Comparison of ENCODE assay signal across 20 mouse cellular contexts in genomic region chr8:117318911-117319826, GRCm38 (mm10).
A peak's percentile ranks its signal among the peaks of the same experiment; 100 is the strongest.
DNase-seq lines count a peak whose midpoint lies in the region; ATAC-seq and TF ChIP-seq lines count a peak whose summit lies in the region.
"Had no signal": no experiment of that assay in that cellular context is flagged by ENCODE, and none has a peak within 500 bp of the region (broad histone marks: within the 10 kb centered on the region; RNA-seq: fewer than 3 reads in every experiment).

No protein-coding gene starts in this region.

- peak; percentile 14; the same call in 1 of the 2 replicates for TF ChIP-seq CTCF in layer of hippocampus, adult 2 months (conservative IDR thresholded peaks at IDR 0.05)
- TF ChIP-seq CTCF in CH12.LX (conservative IDR thresholded peaks at IDR 0.05 in 1 of 2, IDR thresholded peaks at IDR 0.05 in 1 of 2; ENCODE audit: low read depth in 2 of 2, low read length in 2 of 2) = no peak

- H3K4me1 ChIP-seq in hindbrain, embryonic 13.5 days (replicated peaks) = peaks cover 98% of the 10 kb centered on the region
- peaks cover 74% of the 10 kb centered on the region for H3K4me1 ChIP-seq in hindbrain, embryonic 10.5 days (replicated peaks)
- peaks cover 15 to 66% of the 10 kb centered on the region in 2 experiments for H3K4me1 ChIP-seq in CH12.LX (ENCODE audit: control insufficient read depth in 1 of 2, insufficient read depth in 2 of 2)

- ATAC-seq in hindbrain, embryonic 13.5 days (ENCODE audit: low FRiP score) = no peak
- peak; percentile 21 for ATAC-seq in megakaryocyte, adult 5-6 weeks (ENCODE audit: poor library complexity, severe bottlenecking)

- no peak for TF ChIP-seq RAD21 in CH12.LX (IDR thresholded peaks at IDR 0.05; ENCODE audit: low read depth, low read length)

- no peak for TF ChIP-seq EP300 in CH12.LX (IDR thresholded peaks at IDR 0.05; ENCODE audit: low read length)

- H3K27me3 ChIP-seq in hindbrain, embryonic 13.5 days = no peaks in the 10 kb centered on the region
- no peaks in the 10 kb centered on the region for H3K27me3 ChIP-seq in hindbrain, embryonic 10.5 days (ENCODE audit: insufficient read depth, poor library complexity, severe bottlenecking)
- H3K27me3 ChIP-seq in CH12.LX (replicated peaks) = no peaks in the 10 kb centered on the region
- H3K27me3 ChIP-seq: forebrain, embryonic 12.5 days; limb, embryonic 13.5 days; stomach, embryonic 15.5 days had no signal

- in situ Hi-C loops in CH12.LX (cut with MboI; ENCODE audit: low pct_ligation_motif_present, low pct_unique_long_range_greater_than_20kb, low sequenced_read_pairs) = no loop called here

- no peak for DNase-seq in hindbrain, embryonic 10.5 days (ENCODE audit: low spot score)
- DNase-seq in layer of hippocampus, adult 2 months (ENCODE audit: low spot score in 2 of 2) = no peak
- DNase-seq in layer of hippocampus, adult 9-11 months = no peak
- DNase-seq in CH12.LX (ENCODE audit: extremely low read depth) = peak; percentile 58
- no peak for DNase-seq in ovary, postnatal 14 days (ENCODE audit: low spot score)
- DNase-seq: adrenal gland, adult 2 months; B cell, adult 2 months; cerebellum, adult 9-11 months; gastrocnemius, postnatal 10 days; heart, adult 2 months; heart, postnatal 4 days; kidney, adult 8-10 months; thymus, adult 18-20 months; thymus, postnatal 4 days had no signal

- H3K27ac ChIP-seq in hindbrain, embryonic 13.5 days = peak overlapping the region; percentile 93; the same call in 1 of the 2 replicates
- H3K27ac ChIP-seq in hindbrain, embryonic 10.5 days = no peak overlapping the region
- no peak overlapping the region for H3K27ac ChIP-seq in layer of hippocampus, adult 2 months
- peak overlapping the region; percentile 28; the same call in 1 of the 2 replicates for H3K27ac ChIP-seq in CH12.LX (ENCODE audit: insufficient read depth, low read depth)
- H3K27ac ChIP-seq: forebrain, embryonic 12.5 days; heart, adult 2 months; limb, embryonic 13.5 days; liver, embryonic 14.5 days; stomach, embryonic 15.5 days had no signal

- no peaks in the 10 kb centered on the region for H3K36me3 ChIP-seq in hindbrain, embryonic 13.5 days
- no peaks in the 10 kb centered on the region for H3K36me3 ChIP-seq in hindbrain, embryonic 10.5 days
- peaks cover 2 to 79% of the 10 kb centered on the region in 2 experiments for H3K36me3 ChIP-seq in CH12.LX (replicated peaks in 1 of 2; ENCODE audit: control insufficient read depth in 1 of 2, insufficient read depth in 1 of 2, low read length in 1 of 2)
- H3K36me3 ChIP-seq: forebrain, embryonic 12.5 days; limb, embryonic 13.5 days; stomach, embryonic 15.5 days had no signal

- 85% methylated on average over 26 of the region's 26 CpGs for WGBS in hindbrain, embryonic 13.5 days
- WGBS in hindbrain, embryonic 10.5 days = 90% methylated on average over 26 of the region's 26 CpGs

- peaks cover 5% of the 10 kb centered on the region; the same call in 1 of the 2 replicates for H3K79me2 ChIP-seq in CH12.LX (replicated peaks; ENCODE audit: control insufficient read depth, extremely low read depth, insufficient read depth, poor library complexity, severe bottlenecking)

- H3K4me3 ChIP-seq in hindbrain, embryonic 13.5 days = no peak overlapping the region
- no peak overlapping the region for H3K4me3 ChIP-seq in hindbrain, embryonic 10.5 days
- H3K4me3 ChIP-seq in layer of hippocampus, adult 2 months = no peak overlapping the region
- peak overlapping the region in 1 of 3 experiments; percentile 1 for H3K4me3 ChIP-seq in CH12.LX (replicated peaks in 1 of 3; ENCODE audit: low read depth in 2 of 3, low read length in 2 of 3, poor library complexity in 1 of 3)
- H3K4me3 ChIP-seq: forebrain, embryonic 12.5 days; heart, adult 2 months; limb, embryonic 13.5 days; stomach, embryonic 15.5 days had no signal

- no peaks in the 10 kb centered on the region for H3K9me3 ChIP-seq in hindbrain, embryonic 13.5 days
- H3K9me3 ChIP-seq in hindbrain, embryonic 10.5 days = no peaks in the 10 kb centered on the region
- no peaks in the 10 kb centered on the region for H3K9me3 ChIP-seq in CH12.LX (replicated peaks; ENCODE audit: low read length)
- H3K9me3 ChIP-seq: forebrain, embryonic 12.5 days; limb, embryonic 13.5 days; stomach, embryonic 15.5 days had no signal

- no peak for TF ChIP-seq POLR2A in CH12.LX (IDR thresholded peaks at IDR 0.05; ENCODE audit: low read depth, low read length)

- H3K9ac ChIP-seq in hindbrain, embryonic 13.5 days = no peak overlapping the region
- no peak overlapping the region for H3K9ac ChIP-seq in CH12.LX (ENCODE audit: insufficient read depth, low read depth)
- H3K9ac ChIP-seq: forebrain, embryonic 12.5 days; limb, embryonic 13.5 days; liver, embryonic 14.5 days; stomach, embryonic 15.5 days had no signal

- dilution Hi-C loops in CH12.LX (cut with MboI; ENCODE audit: extremely low pct_ligation_motif_present, extremely low pct_unique_long_range_greater_than_20kb, low sequenced_read_pairs) = no loop called here

- H3K4me2 ChIP-seq in hindbrain, embryonic 13.5 days = no peak overlapping the region
- H3K4me2 ChIP-seq in CH12.LX (ENCODE audit: insufficient read depth, low read depth, poor library complexity, severe bottlenecking) = peak overlapping the region; percentile 53; the same call in 1 of the 2 replicates
- H3K4me2 ChIP-seq: forebrain, embryonic 12.5 days; limb, embryonic 13.5 days; stomach, embryonic 15.5 days had no signal

TF ChIP-seq in CH12.LX, 34 proteins besides CTCF, POLR2A, EP300 and RAD21:
- TF ChIP-seq MAX (IDR thresholded peaks at IDR 0.05; ENCODE audit: low read length) (no peak), ZKSCAN1 (IDR thresholded peaks at IDR 0.05; ENCODE audit: borderline replicate concordance, low read depth, low read length) (no peak), MXI1 (IDR thresholded peaks at IDR 0.05; ENCODE audit: low read depth, low read length) (no peak), ZNF384 (IDR thresholded peaks at IDR 0.05; ENCODE audit: low read depth, low read length) (no peak), POLR2AphosphoS2 (IDR thresholded peaks at IDR 0.05; ENCODE audit: low read depth, low read length) (no peak), IRF4 (IDR thresholded peaks at IDR 0.05; ENCODE audit: low read depth, low read length) (peak; percentile 70), E2F4 (IDR thresholded peaks at IDR 0.05; ENCODE audit: insufficient replicate concordance, low read depth, low read length) (no peak), KAT2A (IDR thresholded peaks at IDR 0.05; ENCODE audit: insufficient replicate concordance, low read length) (no peak), MAZ (IDR thresholded peaks at IDR 0.05; ENCODE audit: low read depth, low read length) (no peak), BHLHE40 (IDR thresholded peaks at IDR 0.05; ENCODE audit: low read depth, low read length) (peak; percentile 71), MEF2A (IDR thresholded peaks at IDR 0.05; ENCODE audit: borderline replicate concordance, low read depth, low read length) (no peak), GABPA (IDR thresholded peaks at IDR 0.05; ENCODE audit: insufficient replicate concordance, low read depth, low read length) (no peak), USF1 (IDR thresholded peaks at IDR 0.05; ENCODE audit: low read depth, low read length) (no peak), RCOR1 (conservative IDR thresholded peaks at IDR 0.05; ENCODE audit: low read depth, low read length) (no peak), ETS1 (conservative IDR thresholded peaks at IDR 0.05; ENCODE audit: low read depth, low read length) (peak; percentile 70), ZC3H11A (IDR thresholded peaks at IDR 0.05; ENCODE audit: low read depth, low read length) (no peak), PAX5 (IDR thresholded peaks at IDR 0.05; ENCODE audit: low read length) (no peak), CHD2 (IDR thresholded peaks at IDR 0.05; ENCODE audit: low read length) (0 out of 2 replicates have a peak, but pooled peaks have one; percentile 12), ZMIZ1 (IDR thresholded peaks at IDR 0.05; ENCODE audit: low read depth, low read length) (no peak), SIN3A (IDR thresholded peaks at IDR 0.05; ENCODE audit: low read length) (no peak; the same call in 1 of the 2 replicates), UBTF (IDR thresholded peaks at IDR 0.05; ENCODE audit: low read depth, low read length) (no peak), USF2 (conservative IDR thresholded peaks at IDR 0.05; ENCODE audit: low read depth, low read length) (no peak), HCFC1 (IDR thresholded peaks at IDR 0.05; ENCODE audit: low read depth, low read length) (no peak), TBP (conservative IDR thresholded peaks at IDR 0.05; ENCODE audit: low read depth, low read length) (no peak), MAFK (IDR thresholded peaks at IDR 0.05; ENCODE audit: insufficient replicate concordance, low read length) (no peak), JUN (IDR thresholded peaks at IDR 0.05; ENCODE audit: insufficient read depth, low read depth, low read length) (peak; percentile 41; the same call in 1 of the 2 replicates), CHD1 (IDR thresholded peaks at IDR 0.05; ENCODE audit: low read depth, low read length) (no peak), SMC3 (IDR thresholded peaks at IDR 0.05; ENCODE audit: low read depth, low read length) (no peak), MYC (IDR thresholded peaks at IDR 0.05; ENCODE audit: low read depth, low read length) (peak; percentile 35; the same call in 1 of the 2 replicates), ELF1 (IDR thresholded peaks at IDR 0.05; ENCODE audit: low read depth, low read length) (peak; percentile 79), NRF1 (IDR thresholded peaks at IDR 0.05; ENCODE audit: low read depth, low read length) (no peak), TCF12 (IDR thresholded peaks at IDR 0.05; ENCODE audit: low read depth, low read length) (no peak), NELFE (IDR thresholded peaks at IDR 0.05; ENCODE audit: low read depth, low read length) (no peak), JUND (conservative IDR thresholded peaks at IDR 0.05; ENCODE audit: low read depth, low read length) (no peak)

Comparison
In these comparisons a context has a peak if more than half of its experiments do, and no peak if none do; other contexts are left out.
1. H3K27ac ChIP-seq: peak in hindbrain, embryonic 13.5 days (single experiment) and CH12.LX (single experiment); none in hindbrain, embryonic 10.5 days (single experiment) and layer of hippocampus, adult 2 months (single experiment).